Mouse (Mus musculus) small intestine, adult 2 months (tissue): Measurements from ENCODE around the gene Atp6v1e1.

Experiments used
- CTCF ChIP-seq: fragments of 200-500 bp; IDR thresholded peaks from 2 replicates; pipeline ENCODE4 v1.5.1; 2012; ENCODE audit warnings: low read depth, mild to moderate bottlenecking, control low read depth, inconsistent platforms, low read length, moderate library complexity, mixed read lengths; ENCODE audit not compliant: insufficient replicate concordance, insufficient read length; ENCODE audit errors: extremely low read depth
- POLR2A ChIP-seq: fragments of 200-500 bp; IDR thresholded peaks from 2 replicates; pipeline ENCODE4 v1.6.1; 2012; ENCODE audit warnings: low read depth, mild to moderate bottlenecking, control low read depth, inconsistent platforms, low read length, moderate library complexity

DNA sequence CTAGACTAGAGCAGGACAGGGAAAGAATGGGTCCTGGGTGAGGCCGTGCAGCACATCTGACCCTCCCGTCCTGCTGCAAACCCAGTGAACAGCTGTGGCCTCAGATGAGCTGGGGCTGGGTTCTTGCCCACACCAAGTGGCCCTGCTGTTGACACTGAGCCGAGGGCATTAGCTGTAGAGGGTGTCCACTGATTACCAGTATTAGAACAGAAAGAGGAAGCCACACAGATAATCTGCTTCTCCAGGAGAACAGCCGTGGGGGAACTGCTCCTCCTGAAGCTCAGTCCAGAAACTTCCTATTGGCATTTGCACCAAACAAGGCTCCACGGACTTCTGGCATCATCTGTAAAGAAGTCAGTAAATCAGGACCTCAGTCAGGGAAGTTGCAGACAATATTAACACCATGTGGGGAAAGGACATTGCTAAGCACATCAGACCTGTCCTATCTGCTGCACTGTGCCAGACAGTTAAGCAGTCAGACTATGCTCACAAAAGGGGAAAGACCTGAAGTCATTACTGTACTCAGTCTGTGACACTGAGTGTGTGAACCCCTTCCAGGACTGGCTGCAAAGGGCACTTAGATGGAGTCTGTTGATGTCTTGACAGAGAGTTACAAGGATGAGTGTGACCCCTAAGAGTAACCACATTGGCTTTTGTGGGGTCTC lies 27.0 kb downstream of the Atp6v1e1 start:
- TF ChIP-seq POLR2A: no peak
- no peak for TF ChIP-seq CTCF
